Mouse (Mus musculus) liver, postnatal 0 days (tissue): ENCODE data around the gene Ndc80. TPM values are rescaled to one million over a fixed set of nuclear protein-coding genes. Genes with fewer than 3 reads are reported as not detected.

Experiments used
- ATAC-seq: fragments of 200-750 bp; cut with Nextera tagmentation; 2 replicates; pipeline ENCODE4 v1.8.0; 2017; ENCODE audit warnings: mild to moderate bottlenecking, moderate library complexity
- DNase-seq: peaks from one replicate; pipeline ENCODE4 v3.0.0-alpha.2; 2016
- H3K27ac ChIP-seq: fragments of 300-500 bp; sonication (generic); 2 replicates; pipeline ENCODE4 v1.5.1; 2014; ENCODE audit warnings: antibody characterized with exemption, moderate library complexity, mild to moderate bottlenecking, low read depth
- H3K27me3 ChIP-seq: fragments of 300-500 bp; sonication (generic); 2 replicates; pipeline ENCODE4 v1.6.1; 2014; ENCODE audit warnings: low read length, control low read depth, mixed read lengths; ENCODE audit not compliant: insufficient read depth
- H3K36me3 ChIP-seq: fragments of 300-500 bp; sonication (generic); replicated peaks from 2 replicates; pipeline ENCODE4 v1.6.1; 2014; ENCODE audit warnings: mild to moderate bottlenecking, control low read depth, low read length, moderate library complexity, mixed read lengths; ENCODE audit not compliant: insufficient read depth
- H3K4me1 ChIP-seq: fragments of 300-500 bp; sonication (generic); 2 replicates; pipeline ENCODE4 v1.6.1; 2014; ENCODE audit warnings: antibody characterized with exemption, mild to moderate bottlenecking, control low read depth; ENCODE audit not compliant: insufficient read depth
- H3K4me2 ChIP-seq: fragments of 300-500 bp; sonication (generic); 2 replicates; pipeline ENCODE4 v1.6.1; 2014; ENCODE audit warnings: low read depth, mild to moderate bottlenecking, low read length, moderate library complexity, mixed read lengths
- H3K4me3 ChIP-seq: fragments of 300-500 bp; sonication (generic); 2 replicates; pipeline ENCODE4 v1.5.1; 2014; ENCODE audit warnings: low read depth, low read length
- H3K9ac ChIP-seq: fragments of 300-500 bp; sonication (generic); replicated peaks from 2 replicates; pipeline ENCODE4 v1.6.1; 2014; ENCODE audit warnings: mild to moderate bottlenecking, moderate library complexity
- H3K9me3 ChIP-seq: fragments of 300-500 bp; sonication (generic); 2 replicates; pipeline ENCODE4 v1.6.1; 2016; ENCODE audit warnings: mild to moderate bottlenecking, control low read depth, low read length, mixed read lengths
- CTCF ChIP-seq: sonication (generic); IDR thresholded peaks from 2 replicates; pipeline ENCODE4 v1.5.1; 2016; ENCODE audit warnings: antibody characterized with exemption, low read depth
- EP300 ChIP-seq: IDR thresholded peaks from 2 replicates; pipeline ENCODE4 v1.6.1; 2016; ENCODE audit warnings: antibody characterized with exemption, low read depth, mild to moderate bottlenecking
- WGBS: fragments of 180-500 bp; shearing (Covaris S2); extraction: QIAGEN DNeasy Blood & Tissue Kit; methylation state at CpG from one replicate; pipeline ENCODE4 v1.1.7; 2014; ENCODE audit not compliant: insufficient replicate concordance; 5-methylcytosine and 5-hydroxymethylcytosine counted together
- polyA plus RNA-seq: library from polyadenylated mRNA; unstranded; fragments of >200 nt; fragmentation: Nextera tagmentation; extraction: Ambion mirVana; gene quantifications from 2 replicates; pipeline ENCODE4 v1.2.1, GENCODE M21; 2015

Ndc80 gene
- polyA plus RNA-seq, 1 experiment from 2014 or later = 17.7 TPM

- Histone ChIP-seq H3K27me3 (no peaks in the 10 kb centered on the region), H3K36me3 (no peaks in the 10 kb centered on the region), H3K27ac (peak overlapping the region; percentile 70), H3K4me3 (no peak overlapping the region), H3K4me2 (no peak overlapping the region), H3K4me1 (peaks cover 18% of the 10 kb centered on the region), H3K9me3 (no peaks in the 10 kb centered on the region), H3K9ac (no peak overlapping the region)
- TF ChIP-seq EP300 (no peak), CTCF (no peak)
- WGBS = 57% methylated on average over 7 of the region's 7 CpGs
- ATAC-seq (peak; percentile 65), DNase-seq (no peak)
Measured at GRCm38 (mm10) chr17:71483418-71484060, 43.1 kb downstream of the Ndc80 start.

- TF ChIP-seq EP300 (no peak), CTCF (no peak)
- no peak overlapping the region for H3K9ac ChIP-seq
- no peaks in the 10 kb centered on the region for H3K36me3 ChIP-seq
- H3K4me1 ChIP-seq = peaks cover 13% of the 10 kb centered on the region
- no peak overlapping the region for H3K4me2 ChIP-seq
- 38% methylated on average over 5 of the region's 5 CpGs for WGBS
- ATAC-seq (no peak), DNase-seq (no peak)
- no peaks in the 10 kb centered on the region for H3K27me3 ChIP-seq
- no peak overlapping the region for H3K27ac ChIP-seq
- no peak overlapping the region for H3K4me3 ChIP-seq
- no peaks in the 10 kb centered on the region for H3K9me3 ChIP-seq
Measured at GRCm38 (mm10) chr17:71479381-71479901, 47.2 kb downstream of the Ndc80 start.

GRCm38 (mm10) chr17:71477481-71477880, 49.2 kb downstream of the Ndc80 start:
- no peak overlapping the region for H3K4me3 ChIP-seq
- H3K27me3 ChIP-seq = no peaks in the 10 kb centered on the region
- H3K36me3 ChIP-seq = no peaks in the 10 kb centered on the region
- H3K27ac ChIP-seq = no peak overlapping the region
- no peak for DNase-seq
- H3K9me3 ChIP-seq = no peaks in the 10 kb centered on the region
- no peak overlapping the region for H3K9ac ChIP-seq
- no peak for ATAC-seq
- no peak overlapping the region for H3K4me2 ChIP-seq
- TF ChIP-seq EP300 (no peak), CTCF (no peak)
- H3K4me1 ChIP-seq = peaks cover 21% of the 10 kb centered on the region
- 92% methylated on average over 8 of the region's 8 CpGs for WGBS

GRCm38 (mm10) chr17:71476346-71477020, 50.2 kb downstream of the Ndc80 start:
- 75% methylated on average over 7 of the region's 7 CpGs for WGBS
- no peak for TF ChIP-seq CTCF
- no peak for TF ChIP-seq EP300
- no peaks in the 10 kb centered on the region for H3K36me3 ChIP-seq
- H3K4me3 ChIP-seq = peak overlapping the region; percentile 96
- no peaks in the 10 kb centered on the region for H3K27me3 ChIP-seq
- no peak for DNase-seq
- peaks cover 24% of the 10 kb centered on the region for H3K4me1 ChIP-seq
- ATAC-seq = no peak
- H3K4me2 ChIP-seq = peak overlapping the region; percentile 86
- no peaks in the 10 kb centered on the region for H3K9me3 ChIP-seq
- H3K9ac ChIP-seq = no peak overlapping the region
- no peak overlapping the region for H3K27ac ChIP-seq

- DNase-seq = no peak
Measured at GRCm38 (mm10) chr17:71475705-71476089, 51.0 kb downstream of the Ndc80 start.

GRCm38 (mm10) chr17:71474762-71475704, 51.6 kb downstream of the Ndc80 start, which contains the start of gene Smchd1:
Smchd1 (minus strand) TSS chr17:71475343.
- Histone ChIP-seq H3K9ac (peak within 1 kb of the TSS; percentile 83), H3K27ac (peak within 1 kb of the TSS; percentile 93), H3K4me2 (peak within 1 kb of the TSS; percentile 86), H3K27me3 (no peaks in the 10 kb centered on the region), H3K4me3 (peak within 1 kb of the TSS; percentile 96), H3K36me3 (no peaks in the 10 kb centered on the region), H3K4me1 (peaks cover 23% of the 10 kb centered on the region), H3K9me3 (no peaks in the 10 kb centered on the region)
- ATAC-seq (peak; percentile 95), DNase-seq (peak; percentile 95)
- 2% methylated on average over 98 of the region's 109 CpGs for WGBS
- TF ChIP-seq EP300 (no peak), CTCF (peak; percentile 25; the same call in 1 of the 2 replicates)

More at GRCm38 (mm10) chr17:71475705-71476089, 51.0 kb downstream of the Ndc80 start:
- 1% methylated on average over 31 of the region's 31 CpGs for WGBS
- ATAC-seq = peak; percentile 50
- Histone ChIP-seq H3K36me3 (no peaks in the 10 kb centered on the region), H3K27ac (peak overlapping the region; percentile 93), H3K9ac (peak overlapping the region; percentile 83), H3K9me3 (no peaks in the 10 kb centered on the region), H3K27me3 (no peaks in the 10 kb centered on the region), H3K4me3 (peak overlapping the region; percentile 96), H3K4me1 (peaks cover 24% of the 10 kb centered on the region), H3K4me2 (peak overlapping the region; percentile 86)
- TF ChIP-seq CTCF = no peak
- no peak for TF ChIP-seq EP300
